Mouse (Mus musculus): Measurements from ENCODE around the gene Ccdc80.

- TF ChIP-seq MYOG (IDR thresholded peaks at IDR 0.05; ENCODE audit: control insufficient read depth in 1 of 3, insufficient read depth in 1 of 3, insufficient read length in 2 of 3, low read depth in 2 of 3) = no peak
- TF ChIP-seq POLR2A (IDR thresholded peaks at IDR 0.05; ENCODE audit: insufficient read length, low read depth) = no peak
- no peak for TF ChIP-seq SRF (IDR thresholded peaks at IDR 0.05; ENCODE audit: control insufficient read depth, insufficient read length, low read depth)
- TF ChIP-seq MYOD1 (IDR thresholded peaks at IDR 0.05; ENCODE audit: control insufficient read depth in 1 of 3, insufficient read length in 2 of 3, low read depth in 2 of 3) = no peak
- no peak for TF ChIP-seq POLR2AphosphoS2 (IDR thresholded peaks at IDR 0.05; ENCODE audit: insufficient read length, low read depth)
- TF ChIP-seq MAX (IDR thresholded peaks at IDR 0.05; ENCODE audit: low read depth) = no peak
- no peak for TF ChIP-seq USF1 (IDR thresholded peaks at IDR 0.05; ENCODE audit: low read depth)
- TF ChIP-seq TCF3 (IDR thresholded peaks at IDR 0.05; ENCODE audit: insufficient read length, low read depth) = no peak
- no peak for TF ChIP-seq TCF12 (IDR thresholded peaks at IDR 0.05; ENCODE audit: insufficient read depth, poor library complexity, severe bottlenecking)
- TF ChIP-seq CEBPB (IDR thresholded peaks at IDR 0.05; ENCODE audit: insufficient read depth, poor library complexity, severe bottlenecking) = no peak
- TF ChIP-seq E2F4 (IDR thresholded peaks at IDR 0.05; ENCODE audit: insufficient read depth) = no peak
Observed at GRCm38 (mm10) chr16:45159389-45159716, 66.2 kb downstream of the Ccdc80 start.

All from myocyte (in vitro differentiated cells).